Comparison of ENCODE assay signal across 8 mouse cellular contexts in genomic region chr12:110846191-110846765, GRCm38 (mm10). TPM values are rescaled to one million over a fixed set of nuclear protein-coding genes. Genes with fewer than 3 reads are reported as not detected.
A peak's percentile ranks its signal among the peaks of the same experiment; 100 is the strongest.
DNase-seq lines count a peak whose midpoint lies in the region; ATAC-seq lines count a peak whose summit lies in the region.

No protein-coding gene starts in this region.

- peak overlapping the region; percentile 66; the same call in 1 of the 2 replicates for H3K4me2 ChIP-seq in embryonic facial prominence, embryonic 11.5 days (ENCODE audit: low read depth, low read length)
- H3K4me2 ChIP-seq in hindbrain, embryonic 16.5 days (ENCODE audit: low read length): peak overlapping the region; percentile 63
- peak overlapping the region; percentile 57 for H3K4me2 ChIP-seq in midbrain, embryonic 16.5 days (ENCODE audit: low read length)

- no peaks in the 10 kb centered on the region for H3K36me3 ChIP-seq in embryonic facial prominence, embryonic 11.5 days (replicated peaks; ENCODE audit: control insufficient read depth, insufficient read depth, low read depth, low read length)
- no peaks in the 10 kb centered on the region for H3K36me3 ChIP-seq in hindbrain, embryonic 16.5 days (ENCODE audit: control insufficient read depth, insufficient read depth, low read length)
- no peaks in the 10 kb centered on the region for H3K36me3 ChIP-seq in midbrain, embryonic 16.5 days (ENCODE audit: control insufficient read depth, insufficient read depth, low read length)

- H3K4me3 ChIP-seq in embryonic facial prominence, embryonic 11.5 days (ENCODE audit: low read depth, low read length): peak overlapping the region; percentile 34
- H3K4me3 ChIP-seq in hindbrain, embryonic 16.5 days (ENCODE audit: low read length): no peak overlapping the region; the same call in 1 of the 2 replicates
- peak overlapping the region; percentile 30; the same call in 1 of the 2 replicates for H3K4me3 ChIP-seq in midbrain, embryonic 16.5 days (ENCODE audit: low read depth, low read length)

- peaks cover 4% of the 10 kb centered on the region for H3K4me1 ChIP-seq in embryonic facial prominence, embryonic 11.5 days (ENCODE audit: control insufficient read depth, insufficient read depth, low read length)
- H3K4me1 ChIP-seq in hindbrain, embryonic 16.5 days (ENCODE audit: control insufficient read depth, insufficient read depth, low read depth, low read length): peaks cover 14% of the 10 kb centered on the region
- H3K4me1 ChIP-seq in midbrain, embryonic 16.5 days (ENCODE audit: control insufficient read depth, insufficient read depth, low read length): peaks cover 15% of the 10 kb centered on the region; the same call in 1 of the 2 replicates

- H3K9ac ChIP-seq in embryonic facial prominence, embryonic 11.5 days (replicated peaks; ENCODE audit: low read length): peak overlapping the region; percentile 48
- no peak overlapping the region for H3K9ac ChIP-seq in hindbrain, embryonic 16.5 days (ENCODE audit: low read depth, low read length)
- no peak overlapping the region for H3K9ac ChIP-seq in midbrain, embryonic 16.5 days (ENCODE audit: low read depth, low read length)

- DNase-seq in kidney, adult 9 months: peak; percentile 14
- no peak for DNase-seq in kidney, adult 11 months
- no peak for DNase-seq in embryonic facial prominence, embryonic 11.5 days (ENCODE audit: low spot score)
- no peak for DNase-seq in spleen, postnatal 14 days (ENCODE audit: low spot score in 2 of 2)
- no peak for DNase-seq in urinary bladder, postnatal 10 days (ENCODE audit: low spot score)
- DNase-seq in urinary bladder, postnatal 4 days (ENCODE audit: low spot score in 2 of 2): no peak

- H3K27ac ChIP-seq in embryonic facial prominence, embryonic 11.5 days (replicated peaks; ENCODE audit: low read depth, low read length): no peak overlapping the region
- no peak overlapping the region for H3K27ac ChIP-seq in hindbrain, embryonic 16.5 days (ENCODE audit: low read depth, low read length)
- no peak overlapping the region for H3K27ac ChIP-seq in midbrain, embryonic 16.5 days (ENCODE audit: low read length)

- 69% methylated on average over 6 of the region's 6 CpGs for WGBS in embryonic facial prominence, embryonic 11.5 days
- 71% methylated on average over 6 of the region's 6 CpGs for WGBS in hindbrain, embryonic 16.5 days
- 67% methylated on average over 6 of the region's 6 CpGs for WGBS in midbrain, embryonic 16.5 days

- 0 out of 2 replicates have a peak, but pooled peaks cover 2% of the 10 kb centered on the region for H3K27me3 ChIP-seq in embryonic facial prominence, embryonic 11.5 days (ENCODE audit: control insufficient read depth, insufficient read depth, low read length)
- peaks cover 14% of the 10 kb centered on the region for H3K27me3 ChIP-seq in hindbrain, embryonic 16.5 days (replicated peaks; ENCODE audit: control insufficient read depth, insufficient read depth, low read length)
- peaks cover 22% of the 10 kb centered on the region for H3K27me3 ChIP-seq in midbrain, embryonic 16.5 days (ENCODE audit: control insufficient read depth, insufficient read depth, low read depth, low read length)

- no peaks in the 10 kb centered on the region for H3K9me3 ChIP-seq in embryonic facial prominence, embryonic 11.5 days (replicated peaks; ENCODE audit: control insufficient read depth, low read length)
- no peaks in the 10 kb centered on the region for H3K9me3 ChIP-seq in hindbrain, embryonic 16.5 days (ENCODE audit: control insufficient read depth, low read length)
- H3K9me3 ChIP-seq in midbrain, embryonic 16.5 days (replicated peaks; ENCODE audit: control insufficient read depth, low read length, poor library complexity, severe bottlenecking): no peaks in the 10 kb centered on the region

- ATAC-seq in embryonic facial prominence, embryonic 11.5 days (replicated peaks; ENCODE audit: insufficient number of reproducible peaks, low FRiP score, low TSS enrichment, low read depth): no peak
- ATAC-seq in hindbrain, embryonic 16.5 days: no peak
- ATAC-seq in midbrain, embryonic 16.5 days: no peak

RNA-seq across cellular contexts. Expression of gene Zfp839, which starts 3.8 kb away (rescaled TPM):
- polyA plus RNA-seq in embryonic facial prominence, embryonic 11.5 days (2014; fragmentation: Nextera tagmentation; extraction: Ambion mirVana): 2.2 and 3.3 TPM in 2 replicates
- 3.6 and 3.7 TPM in 2 replicates for polyA plus RNA-seq in hindbrain, embryonic 16.5 days (2015; fragmentation: Nextera tagmentation; extraction: Ambion mirVana)
- 3.6 and 4.7 TPM in 2 replicates for polyA plus RNA-seq in midbrain, embryonic 16.5 days (2015; fragmentation: Nextera tagmentation; extraction: Ambion mirVana)

RNA-seq across cellular contexts. Expression of gene Mok, which starts 5.5 kb away (rescaled TPM):
- 7.1 and 7.8 TPM in 2 replicates for polyA plus RNA-seq in embryonic facial prominence, embryonic 11.5 days (2014; fragmentation: Nextera tagmentation; extraction: Ambion mirVana)
- 13.9 and 16.8 TPM in 2 replicates for polyA plus RNA-seq in hindbrain, embryonic 16.5 days (2015; fragmentation: Nextera tagmentation; extraction: Ambion mirVana)
- polyA plus RNA-seq in midbrain, embryonic 16.5 days (2015; fragmentation: Nextera tagmentation; extraction: Ambion mirVana): 16.1 and 17.9 TPM in 2 replicates

RNA-seq across cellular contexts. Expression of gene Cinp, which starts 42.7 kb away (rescaled TPM):
- polyA plus RNA-seq in embryonic facial prominence, embryonic 11.5 days (2014; fragmentation: Nextera tagmentation; extraction: Ambion mirVana): 82.3 and 92.2 TPM in 2 replicates
- polyA plus RNA-seq in hindbrain, embryonic 16.5 days (2015; fragmentation: Nextera tagmentation; extraction: Ambion mirVana): 80.9 and 98.1 TPM in 2 replicates
- polyA plus RNA-seq in midbrain, embryonic 16.5 days (2015; fragmentation: Nextera tagmentation; extraction: Ambion mirVana): 84.2 and 90.0 TPM in 2 replicates

RNA-seq across cellular contexts. Expression of gene Tecpr2, which starts 42.8 kb away (rescaled TPM):
- polyA plus RNA-seq in embryonic facial prominence, embryonic 11.5 days (2014; fragmentation: Nextera tagmentation; extraction: Ambion mirVana): 2.5 and 3.9 TPM in 2 replicates
- 5.3 and 7.0 TPM in 2 replicates for polyA plus RNA-seq in hindbrain, embryonic 16.5 days (2015; fragmentation: Nextera tagmentation; extraction: Ambion mirVana)
- polyA plus RNA-seq in midbrain, embryonic 16.5 days (2015; fragmentation: Nextera tagmentation; extraction: Ambion mirVana): 7.9 and 8.4 TPM in 2 replicates
